Mouse (Mus musculus): ENCODE measurements at regions not wholly inside any gene's neighbourhood (a gene's known extent, or its start where the extent isn't known, plus 50 kb on each side); places are given as distances from the start of the nearest gene placed in this dataset.

- TF ChIP-seq TAL1 (IDR thresholded peaks at IDR 0.05; ENCODE audit: low read length) (no peak), TBP (IDR thresholded peaks at IDR 0.05; ENCODE audit: low read depth, low read length) (no peak), CTCF (IDR thresholded peaks at IDR 0.05 in 2 of 3, conservative IDR thresholded peaks at IDR 0.05 in 1 of 3; ENCODE audit: control insufficient read depth in 1 of 3, insufficient read depth in 1 of 3, low read depth in 2 of 3, low read length in 3 of 3, poor library complexity in 1 of 3, severe bottlenecking in 1 of 3) (peak; percentile 12 to 21 (median 14); a peak in 2 of 6 replicates), E2F4 (IDR thresholded peaks at IDR 0.05; ENCODE audit: borderline replicate concordance, low read depth, low read length) (no peak), MAZ (IDR thresholded peaks at IDR 0.05; ENCODE audit: low read depth, low read length) (no peak), ELF1 (IDR thresholded peaks at IDR 0.05; ENCODE audit: low read depth, low read length) (no peak), NELFE (IDR thresholded peaks at IDR 0.05; ENCODE audit: low read depth, low read length) (no peak), ZKSCAN1 (IDR thresholded peaks at IDR 0.05; ENCODE audit: low read depth, low read length) (no peak), POLR2A (IDR thresholded peaks at IDR 0.05; ENCODE audit: control insufficient read depth in 1 of 2, insufficient read depth in 1 of 2, low read depth in 1 of 2, low read length in 2 of 2, poor library complexity in 1 of 2) (no peak), HCFC1 (IDR thresholded peaks at IDR 0.05; ENCODE audit: low read depth, low read length) (no peak), ZC3H11A (IDR thresholded peaks at IDR 0.05; ENCODE audit: low read depth, low read length) (no peak), TCF12 (IDR thresholded peaks at IDR 0.05; ENCODE audit: low read depth, low read length) (no peak)
Measured at GRCm38 (mm10) chr7:133181388-133181787, 57.2 kb upstream of the Ctbp2 start.
